Mouse (Mus musculus) testis, adult 2 months (tissue): ENCODE results near the gene Phgr1. TPM values are rescaled to one million over a fixed set of nuclear protein-coding genes. Genes with fewer than 3 reads are reported as not detected.

Experiments
- H3K27ac ChIP-seq: fragments of 200-500 bp; 2 replicates; pipeline ENCODE4 v1.5.1; 2012; ENCODE audit warnings: low read depth, low read length; ENCODE audit not compliant: control insufficient read depth, insufficient read depth
- H3K27me3 ChIP-seq: fragments of 200-500 bp; 2 replicates; pipeline ENCODE4 v1.6.1; 2012; ENCODE audit warnings: mild to moderate bottlenecking, low read length, moderate library complexity; ENCODE audit not compliant: control insufficient read depth, insufficient read depth
- H3K36me3 ChIP-seq: fragments of 200-500 bp; 2 replicates; pipeline ENCODE4 v1.6.1; 2012; ENCODE audit warnings: mild to moderate bottlenecking, low read length; ENCODE audit not compliant: control insufficient read depth, insufficient read depth
- H3K4me1 ChIP-seq: fragments of 200-500 bp; 2 replicates; pipeline ENCODE4 v1.6.1; 2012; ENCODE audit warnings: low read length; ENCODE audit not compliant: control insufficient read depth, insufficient read depth
- H3K4me3 ChIP-seq: fragments of 200-500 bp; 2 replicates; pipeline ENCODE4 v1.5.1; 2012; ENCODE audit warnings: low read depth, mild to moderate bottlenecking, low read length, moderate library complexity, mixed read lengths; ENCODE audit not compliant: control insufficient read depth
- CTCF ChIP-seq: fragments of 200-500 bp; IDR thresholded peaks from 2 replicates; pipeline ENCODE4 v1.5.1; 2012; ENCODE audit warnings: low read depth, mild to moderate bottlenecking, inconsistent platforms, low read length, moderate library complexity; ENCODE audit not compliant: control insufficient read depth, insufficient read depth, insufficient replicate concordance
- POLR2A ChIP-seq: fragments of 200-500 bp; IDR thresholded peaks from 2 replicates; pipeline ENCODE4 v1.6.1; 2012; ENCODE audit warnings: low read depth, mild to moderate bottlenecking, inconsistent platforms, low read length, moderate library complexity; ENCODE audit not compliant: control insufficient read depth
- polyA plus RNA-seq: library from polyadenylated mRNA; depleted of rRNA; stranded (reverse); fragments of >200 nt; gene quantifications from 2 replicates; pipeline ENCODE4 v1.2.3, GENCODE M21; 2012

Phgr1 gene
- polyA plus RNA-seq, 1 experiment = 1.1 TPM

DNA sequence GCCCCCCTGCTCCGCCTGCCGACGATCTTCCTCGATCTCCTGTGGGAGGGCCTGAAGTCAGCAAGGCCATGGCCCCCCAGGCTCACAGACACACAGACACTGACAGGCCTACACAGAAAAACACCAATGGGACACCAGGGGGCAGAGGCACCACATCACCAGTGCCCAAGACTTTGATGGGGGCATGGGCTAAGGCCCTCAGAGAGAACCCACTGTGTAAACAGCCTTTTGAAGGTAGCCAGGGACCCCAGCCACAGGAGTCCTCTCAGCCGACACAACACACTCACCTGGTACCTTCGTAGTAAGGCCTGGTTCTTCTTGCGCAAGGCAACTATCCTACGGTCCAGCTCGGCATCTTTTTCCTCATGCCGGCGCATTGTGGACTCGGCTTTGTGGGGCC lies 11.2 kb upstream of the Phgr1 start:
- no peak overlapping the region for H3K4me3 ChIP-seq
- no peak overlapping the region; the same call in 1 of the 2 replicates for H3K27ac ChIP-seq
- H3K27me3 ChIP-seq = no peaks in the 10 kb centered on the region
- H3K4me1 ChIP-seq = peaks cover 34% of the 10 kb centered on the region
- TF ChIP-seq CTCF (no peak), POLR2A (no peak)
- H3K36me3 ChIP-seq = no peaks in the 10 kb centered on the region

GRCm38 (mm10) chr2:118761906-118762783 lies 10.4 kb upstream of the Phgr1 start, which contains the start of gene Ccdc9b:
TSS of gene Ccdc9b (minus strand) at chr2:118762661.
- Histone ChIP-seq H3K36me3 (no peaks in the 10 kb centered on the region), H3K27me3 (no peaks in the 10 kb centered on the region), H3K4me3 (peak within 1 kb of the TSS; percentile 48), H3K4me1 (peaks cover 42% of the 10 kb centered on the region), H3K27ac (peak within 1 kb of the TSS; percentile 79)
- no peak for TF ChIP-seq POLR2A

GRCm38 (mm10) chr2:118762784-118763148 lies 9.8 kb upstream of the Phgr1 start:
- TF ChIP-seq CTCF (no peak), POLR2A (no peak)
- H3K27me3 ChIP-seq = no peaks in the 10 kb centered on the region
- H3K27ac ChIP-seq = peak overlapping the region; percentile 56
- H3K4me3 ChIP-seq = no peak overlapping the region
- peaks cover 43% of the 10 kb centered on the region for H3K4me1 ChIP-seq
- no peaks in the 10 kb centered on the region for H3K36me3 ChIP-seq

- H3K36me3 ChIP-seq = no peaks in the 10 kb centered on the region
- peak overlapping the region; percentile 56; the same call in 1 of the 2 replicates for H3K27ac ChIP-seq
- H3K4me3 ChIP-seq = no peak overlapping the region
- H3K4me1 ChIP-seq = peaks cover 43% of the 10 kb centered on the region
- no peaks in the 10 kb centered on the region for H3K27me3 ChIP-seq
- TF ChIP-seq CTCF (no peak), POLR2A (no peak)
Measured at GRCm38 (mm10) chr2:118763469-118763868, 9.1 kb upstream of the Phgr1 start.

DNA sequence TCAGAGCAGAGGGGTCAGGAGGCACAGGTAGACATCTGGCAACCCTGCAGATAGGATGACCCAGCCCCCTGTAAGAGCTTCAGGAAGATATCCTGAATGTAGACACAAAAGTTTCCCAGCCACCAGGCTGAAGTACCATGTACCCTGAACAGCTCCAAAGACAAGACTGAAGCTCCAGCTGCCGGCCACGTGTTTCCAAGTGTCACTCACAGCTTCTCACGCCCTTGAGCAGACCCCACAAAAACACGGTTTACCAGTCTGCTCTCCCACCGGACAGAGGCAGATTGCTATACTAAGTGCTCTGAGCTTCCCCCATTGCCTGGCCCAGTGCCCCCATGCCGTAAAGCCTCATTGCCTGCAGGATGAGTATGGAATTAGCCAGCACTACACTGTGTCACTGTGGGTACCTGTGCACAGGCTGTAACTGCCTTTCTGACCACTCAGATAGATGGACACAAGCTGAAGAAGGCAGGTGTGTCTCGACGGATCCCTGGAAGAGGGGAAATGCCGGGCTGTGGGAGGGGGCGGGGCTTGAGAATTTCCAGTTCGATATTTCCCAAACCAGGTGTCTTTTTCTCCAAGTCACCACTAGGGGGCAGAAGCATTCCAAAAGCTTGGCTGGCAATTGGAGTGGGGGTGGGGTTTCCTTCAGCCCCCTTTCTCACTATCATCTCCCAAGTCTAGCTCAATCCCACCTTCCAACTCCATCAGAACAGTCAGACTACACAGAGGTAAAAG lies 8.3 kb upstream of the Phgr1 start:
- H3K36me3 ChIP-seq = no peaks in the 10 kb centered on the region
- H3K27me3 ChIP-seq = no peaks in the 10 kb centered on the region
- no peak overlapping the region for H3K4me3 ChIP-seq
- H3K27ac ChIP-seq = no peak overlapping the region
- H3K4me1 ChIP-seq = peaks cover 43% of the 10 kb centered on the region
- TF ChIP-seq POLR2A (no peak), CTCF (peak; percentile 46)

DNA sequence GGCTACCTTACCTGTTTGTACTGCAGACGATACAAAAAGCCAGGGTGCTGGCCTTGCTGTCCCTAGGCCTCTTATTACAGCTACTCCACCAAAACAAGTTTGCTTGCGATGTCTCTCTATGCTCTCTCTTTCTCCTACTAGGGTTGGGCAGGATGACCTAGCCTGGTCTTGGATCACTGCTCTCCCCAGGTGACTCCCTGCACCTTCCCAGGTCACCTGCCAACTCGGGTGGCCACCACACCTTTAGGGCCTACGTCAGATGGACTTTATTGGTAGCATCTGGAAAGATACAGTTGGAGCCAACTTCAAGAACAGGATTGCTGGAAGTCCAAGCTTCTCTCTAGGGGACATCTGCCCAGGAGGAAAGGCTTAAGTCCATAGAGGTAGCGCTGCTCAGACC lies 7.7 kb upstream of the Phgr1 start:
- Histone ChIP-seq H3K27ac (no peak overlapping the region), H3K4me3 (no peak overlapping the region), H3K36me3 (no peaks in the 10 kb centered on the region), H3K27me3 (no peaks in the 10 kb centered on the region), H3K4me1 (peaks cover 43% of the 10 kb centered on the region)
- TF ChIP-seq POLR2A (no peak), CTCF (no peak)

DNA sequence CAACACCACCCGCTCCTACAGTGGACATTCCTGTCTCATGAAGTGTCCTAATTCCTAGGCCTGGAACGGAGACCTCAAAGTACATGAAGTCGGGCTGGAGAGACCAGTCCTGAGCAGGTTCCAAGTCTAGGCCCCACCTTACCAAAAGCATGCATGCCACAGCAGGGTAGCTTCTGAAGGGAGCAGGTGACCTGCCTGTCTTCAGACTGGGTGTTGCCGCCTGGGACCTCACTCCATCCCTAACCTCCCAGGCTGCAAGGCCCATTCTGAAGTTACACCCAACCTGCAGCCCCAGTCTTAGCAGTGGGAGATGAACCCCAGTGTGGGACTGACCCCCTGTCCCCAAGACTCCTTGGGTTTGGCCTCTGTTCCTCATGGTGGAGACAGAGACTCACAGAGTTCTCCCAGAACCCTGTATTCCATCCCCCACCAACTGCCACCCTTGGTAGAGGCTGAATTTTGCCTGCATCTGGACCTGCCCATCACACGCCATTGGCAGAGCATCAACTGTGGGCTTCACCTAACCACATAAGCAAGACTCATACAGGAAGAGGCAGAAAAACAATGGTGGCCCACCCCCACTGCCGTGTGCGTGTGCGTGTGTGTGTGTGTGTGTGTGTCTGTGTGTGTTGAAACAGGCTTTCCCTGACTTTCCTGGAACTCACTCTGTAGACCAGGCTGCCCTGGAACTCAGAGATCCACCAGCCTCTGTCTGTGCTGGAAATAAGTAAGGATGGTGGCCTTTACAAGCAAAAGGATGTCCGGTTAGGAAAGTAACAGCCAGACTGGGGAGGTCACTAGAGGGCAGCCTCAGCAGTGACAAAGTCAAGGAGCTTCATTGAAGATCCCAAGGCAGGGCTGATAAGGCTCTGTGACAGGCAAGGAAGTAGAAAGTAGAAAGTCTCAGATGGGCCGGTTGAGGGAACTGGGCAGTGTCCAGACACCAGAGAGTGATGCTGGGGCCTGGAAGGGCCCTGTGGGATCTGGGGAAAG lies 6.2 kb upstream of the Phgr1 start:
- TF ChIP-seq CTCF (no peak), POLR2A (no peak)
- peak overlapping the region; percentile 64; the same call in 1 of the 2 replicates for H3K27ac ChIP-seq
- H3K27me3 ChIP-seq = no peaks in the 10 kb centered on the region
- H3K4me3 ChIP-seq = no peak overlapping the region; the same call in 1 of the 2 replicates
- H3K36me3 ChIP-seq = no peaks in the 10 kb centered on the region
- H3K4me1 ChIP-seq = peaks cover 43% of the 10 kb centered on the region
